Mouse (Mus musculus): Measurements from ENCODE around the gene Itpr2. TPM values are rescaled to one million over a fixed set of nuclear protein-coding genes. Genes with fewer than 3 reads are reported as not detected.

Itpr2 gene
- polyA plus RNA-seq, 1 experiment: 10.5 TPM

DNA sequence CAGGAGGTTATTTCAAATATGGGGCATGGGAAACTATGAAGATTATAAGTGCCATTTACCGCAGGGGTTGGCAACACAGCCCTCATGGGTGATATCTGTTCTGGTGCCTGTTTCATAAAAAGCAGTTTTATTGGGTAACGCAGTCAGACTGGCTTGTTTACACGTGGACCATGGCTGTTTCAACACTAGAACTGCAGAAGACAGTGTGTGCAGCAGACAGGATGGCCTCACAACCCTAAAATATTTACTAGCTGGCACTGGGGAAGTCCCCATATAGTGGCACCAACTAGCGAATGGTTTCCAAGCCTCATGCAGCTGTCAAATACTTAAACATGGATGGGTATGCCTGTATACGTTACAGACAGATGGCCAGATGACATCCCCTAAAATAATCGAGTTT lies 290.8 kb downstream of the Itpr2 start:
- TF ChIP-seq CTCF (IDR thresholded peaks at IDR 0.05; ENCODE audit: extremely low read depth, insufficient read length, insufficient replicate concordance, low read depth, low read length) (no peak), POLR2A (IDR thresholded peaks at IDR 0.05; ENCODE audit: low read depth, low read length) (no peak)
- 79% methylated on average over 6 of the region's 6 CpGs for WGBS
- H3K4me1 ChIP-seq (ENCODE audit: control insufficient read depth, insufficient read depth, insufficient read length, low read length): no peaks in the 10 kb centered on the region; the same call in 1 of the 2 replicates
- no peaks in the 10 kb centered on the region for H3K36me3 ChIP-seq (ENCODE audit: control insufficient read depth, insufficient read depth, low read length)
- no peaks in the 10 kb centered on the region for H3K27me3 ChIP-seq (ENCODE audit: control insufficient read depth, insufficient read depth, low read length)
- H3K27ac ChIP-seq (ENCODE audit: insufficient read depth, low read depth, low read length): no peak overlapping the region
- no peak overlapping the region for H3K4me3 ChIP-seq (ENCODE audit: low read depth, low read length)

- Histone ChIP-seq H3K27ac (ENCODE audit: insufficient read depth, low read depth, low read length) (no peak overlapping the region), H3K4me1 (ENCODE audit: control insufficient read depth, insufficient read depth, insufficient read length, low read length) (no peaks in the 10 kb centered on the region; the same call in 1 of the 2 replicates), H3K36me3 (ENCODE audit: control insufficient read depth, insufficient read depth, low read length) (no peaks in the 10 kb centered on the region), H3K4me3 (ENCODE audit: low read depth, low read length) (no peak overlapping the region), H3K27me3 (ENCODE audit: control insufficient read depth, insufficient read depth, low read length) (no peaks in the 10 kb centered on the region)
- WGBS: 58% methylated on average over 6 of the region's 6 CpGs
- no peak for TF ChIP-seq CTCF (IDR thresholded peaks at IDR 0.05; ENCODE audit: extremely low read depth, insufficient read length, insufficient replicate concordance, low read depth, low read length)
- no peak for TF ChIP-seq POLR2A (IDR thresholded peaks at IDR 0.05; ENCODE audit: low read depth, low read length)
Measured at GRCm38 (mm10) chr6:146208983-146209382, 293.0 kb downstream of the Itpr2 start.

DNA sequence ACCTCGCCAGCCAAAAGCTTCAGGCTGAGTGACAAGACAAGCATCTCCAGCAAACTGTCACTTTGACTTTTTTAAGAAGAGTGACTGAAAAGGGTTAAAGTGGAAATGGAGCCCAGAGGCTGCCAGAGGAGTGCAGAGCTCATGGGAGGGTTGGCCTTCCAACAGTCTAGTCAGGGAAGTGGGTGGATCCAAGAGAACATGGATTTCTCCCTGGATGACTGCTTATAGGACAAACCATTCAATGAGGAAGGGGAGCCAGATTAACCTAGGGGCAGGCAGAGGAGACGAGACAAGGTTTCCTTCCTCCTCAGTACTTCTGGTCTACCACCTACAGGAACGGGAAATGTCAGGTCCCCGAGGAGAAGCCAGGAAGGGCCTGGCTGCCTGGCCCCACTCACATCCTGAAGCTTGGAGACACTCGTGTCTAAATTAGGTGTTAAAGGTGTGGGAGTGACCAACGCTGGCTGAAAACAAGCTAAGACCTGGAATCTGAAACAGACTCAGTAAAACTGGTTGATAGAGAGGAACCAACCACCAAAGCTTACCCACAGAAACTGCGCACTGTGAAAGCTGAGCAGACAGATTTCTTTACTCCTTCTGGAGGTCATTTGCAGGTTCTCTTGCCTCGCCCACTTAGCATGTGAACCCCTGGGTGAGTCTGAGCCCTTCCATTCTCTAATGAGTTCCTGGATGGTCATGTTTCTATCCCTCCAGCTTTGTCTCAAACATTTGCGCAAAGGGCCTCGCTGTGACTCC lies 294.6 kb downstream of the Itpr2 start:
- no peak for TF ChIP-seq POLR2A (IDR thresholded peaks at IDR 0.05; ENCODE audit: low read depth, low read length)
- no peak for TF ChIP-seq CTCF (IDR thresholded peaks at IDR 0.05; ENCODE audit: extremely low read depth, insufficient read length, insufficient replicate concordance, low read depth, low read length)

DNA sequence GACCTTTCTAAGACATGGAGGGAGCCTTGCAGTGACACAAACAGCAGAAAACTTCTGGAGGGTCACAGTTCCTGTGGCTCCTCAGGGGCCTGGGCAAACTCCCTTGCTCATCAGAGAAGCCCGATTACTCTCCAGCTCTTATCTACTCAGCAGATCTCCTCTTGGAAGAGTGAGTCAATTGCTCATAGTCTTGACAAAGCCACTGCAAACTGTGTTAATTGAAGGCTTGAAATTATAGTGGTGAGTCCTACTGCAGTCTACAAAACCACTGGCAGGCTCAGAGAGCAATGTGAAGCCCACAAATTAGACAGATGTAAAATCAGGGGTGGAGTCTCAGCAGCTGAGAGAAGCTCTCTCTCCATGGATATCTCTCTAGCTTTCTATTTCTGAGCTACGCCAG lies 296.9 kb downstream of the Itpr2 start:
- H3K27me3 ChIP-seq (ENCODE audit: control insufficient read depth, insufficient read depth, low read length): no peaks in the 10 kb centered on the region
- H3K4me1 ChIP-seq (ENCODE audit: control insufficient read depth, insufficient read depth, insufficient read length, low read length): no peaks in the 10 kb centered on the region; the same call in 1 of the 2 replicates
- no peaks in the 10 kb centered on the region for H3K36me3 ChIP-seq (ENCODE audit: control insufficient read depth, insufficient read depth, low read length)
- H3K27ac ChIP-seq (ENCODE audit: insufficient read depth, low read depth, low read length): no peak overlapping the region
- TF ChIP-seq POLR2A (IDR thresholded peaks at IDR 0.05; ENCODE audit: low read depth, low read length) (no peak), CTCF (IDR thresholded peaks at IDR 0.05; ENCODE audit: extremely low read depth, insufficient read length, insufficient replicate concordance, low read depth, low read length) (no peak)
- no peak overlapping the region for H3K4me3 ChIP-seq (ENCODE audit: low read depth, low read length)
- 61% methylated on average over 2 of the region's 2 CpGs for WGBS

More for the DNA sequence above, 294.6 kb downstream of the Itpr2 start:
- Histone ChIP-seq H3K4me1 (ENCODE audit: control insufficient read depth, insufficient read depth, insufficient read length, low read length) (no peaks in the 10 kb centered on the region; the same call in 1 of the 2 replicates), H3K4me3 (ENCODE audit: low read depth, low read length) (no peak overlapping the region), H3K36me3 (ENCODE audit: control insufficient read depth, insufficient read depth, low read length) (no peaks in the 10 kb centered on the region), H3K27ac (ENCODE audit: insufficient read depth, low read depth, low read length) (no peak overlapping the region), H3K27me3 (ENCODE audit: control insufficient read depth, insufficient read depth, low read length) (no peaks in the 10 kb centered on the region)
- 79% methylated on average over 10 of the region's 10 CpGs for WGBS

DNA sequence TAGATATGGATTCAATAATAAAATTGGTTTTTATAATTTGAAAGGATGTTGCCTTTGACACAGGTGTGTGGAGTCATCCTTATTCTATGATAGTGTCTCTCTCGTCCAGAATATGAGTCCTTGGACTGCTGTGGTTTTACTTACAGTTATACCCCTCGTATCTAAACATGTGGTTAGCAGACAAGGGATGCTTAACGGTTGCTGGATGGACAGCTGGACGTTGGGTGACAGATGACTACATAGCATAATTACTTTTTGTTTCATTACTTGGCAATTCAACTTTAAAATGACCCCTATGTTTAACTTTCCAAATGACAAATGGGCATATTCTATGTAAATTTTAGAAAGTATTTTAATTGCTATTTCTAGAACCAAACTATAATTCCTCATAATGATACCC lies 297.6 kb downstream of the Itpr2 start:
- no peaks in the 10 kb centered on the region for H3K36me3 ChIP-seq (ENCODE audit: control insufficient read depth, insufficient read depth, low read length)
- H3K4me3 ChIP-seq (ENCODE audit: low read depth, low read length): no peak overlapping the region
- no peak overlapping the region for H3K27ac ChIP-seq (ENCODE audit: insufficient read depth, low read depth, low read length)
- WGBS: 59% methylated on average over 4 of the region's 4 CpGs
- no peaks in the 10 kb centered on the region; the same call in 1 of the 2 replicates for H3K4me1 ChIP-seq (ENCODE audit: control insufficient read depth, insufficient read depth, insufficient read length, low read length)
- H3K27me3 ChIP-seq (ENCODE audit: control insufficient read depth, insufficient read depth, low read length): no peaks in the 10 kb centered on the region
- TF ChIP-seq POLR2A (IDR thresholded peaks at IDR 0.05; ENCODE audit: low read depth, low read length) (no peak), CTCF (IDR thresholded peaks at IDR 0.05; ENCODE audit: extremely low read depth, insufficient read length, insufficient replicate concordance, low read depth, low read length) (no peak)

DNA sequence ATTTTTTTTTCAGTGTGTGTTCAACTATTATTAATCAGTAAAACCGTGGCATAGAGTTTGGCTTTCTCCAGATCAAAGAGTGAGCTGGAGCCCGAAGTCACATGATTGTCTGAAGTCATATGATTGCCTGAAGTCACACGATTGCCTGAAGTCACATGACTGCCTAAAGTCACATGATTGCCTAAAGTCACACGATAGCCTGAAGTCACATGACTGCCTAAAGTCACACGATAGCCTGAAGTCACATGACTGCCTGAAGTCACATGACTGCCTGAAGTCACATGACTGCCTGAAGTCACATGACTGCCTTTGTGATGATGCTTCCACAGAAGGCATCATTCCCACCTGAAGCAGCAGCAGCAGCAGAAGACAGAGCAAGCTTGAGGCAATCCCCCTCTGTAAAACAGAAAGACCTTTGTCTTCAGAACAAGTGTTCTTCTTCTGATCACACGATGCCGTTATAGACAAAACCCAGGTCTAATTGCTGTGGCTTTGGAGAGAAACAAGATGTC lies 304.1 kb downstream of the Itpr2 start:
- no peak overlapping the region for H3K27ac ChIP-seq (ENCODE audit: insufficient read depth, low read depth, low read length)
- H3K27me3 ChIP-seq (ENCODE audit: control insufficient read depth, insufficient read depth, low read length): no peaks in the 10 kb centered on the region
- H3K4me3 ChIP-seq (ENCODE audit: low read depth, low read length): no peak overlapping the region
- H3K36me3 ChIP-seq (ENCODE audit: control insufficient read depth, insufficient read depth, low read length): no peaks in the 10 kb centered on the region; the same call in none of the 2 replicates
- no peaks in the 10 kb centered on the region for H3K4me1 ChIP-seq (ENCODE audit: control insufficient read depth, insufficient read depth, insufficient read length, low read length)
- WGBS: 91% methylated on average over 7 of the region's 7 CpGs
- no peak for TF ChIP-seq CTCF (IDR thresholded peaks at IDR 0.05; ENCODE audit: extremely low read depth, insufficient read length, insufficient replicate concordance, low read depth, low read length)
- TF ChIP-seq POLR2A (IDR thresholded peaks at IDR 0.05; ENCODE audit: low read depth, low read length): no peak

GRCm38 (mm10) chr6:146196701-146197100 lies 305.3 kb downstream of the Itpr2 start:
- no peaks in the 10 kb centered on the region for H3K4me1 ChIP-seq (ENCODE audit: control insufficient read depth, insufficient read depth, insufficient read length, low read length)
- H3K4me3 ChIP-seq (ENCODE audit: low read depth, low read length): no peak overlapping the region
- H3K27me3 ChIP-seq (ENCODE audit: control insufficient read depth, insufficient read depth, low read length): no peaks in the 10 kb centered on the region
- no peaks in the 10 kb centered on the region; the same call in none of the 2 replicates for H3K36me3 ChIP-seq (ENCODE audit: control insufficient read depth, insufficient read depth, low read length)
- no peak for TF ChIP-seq POLR2A (IDR thresholded peaks at IDR 0.05; ENCODE audit: low read depth, low read length)
- TF ChIP-seq CTCF (IDR thresholded peaks at IDR 0.05; ENCODE audit: extremely low read depth, insufficient read length, insufficient replicate concordance, low read depth, low read length): no peak
- WGBS: 88% methylated on average over 1 of the region's 1 CpGs
- H3K27ac ChIP-seq (ENCODE audit: insufficient read depth, low read depth, low read length): no peak overlapping the region
